Mouse (Mus musculus): ENCODE results near the gene Gm20498. TPM values are rescaled to one million over a fixed set of nuclear protein-coding genes. Genes with fewer than 3 reads are reported as not detected.
A peak's percentile ranks its signal among the peaks of the same experiment; 100 is the strongest.

Gm20498 gene
- polyA plus RNA-seq, 1 experiment from 2014 or later, result 39.6 TPM

DNA sequence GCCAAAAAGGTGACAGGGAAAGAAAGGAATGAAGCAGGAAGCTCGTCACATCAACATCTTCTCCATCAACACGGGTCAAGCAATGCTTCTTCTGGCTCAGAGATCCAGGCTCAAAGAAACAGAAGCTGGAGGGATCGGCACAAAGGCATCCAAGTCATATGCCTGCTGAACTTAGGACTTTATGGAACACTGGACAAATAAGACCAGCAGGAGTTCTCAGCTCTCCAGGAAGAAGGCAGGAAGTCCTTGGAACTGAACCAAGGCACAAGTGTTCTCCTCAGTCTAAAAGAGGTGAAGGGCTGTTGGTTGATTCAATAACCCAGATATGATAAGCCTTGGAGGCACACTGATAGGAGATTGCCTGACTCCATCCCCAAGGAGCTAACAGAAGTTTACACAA is 207.7 kb downstream of the Gm20498 start:
- 86% methylated on average over 3 of the region's 3 CpGs for WGBS
- no peaks in the 10 kb centered on the region for H3K27me3 ChIP-seq (ENCODE audit: control insufficient read depth, insufficient read depth, low read length)
- H3K4me1 ChIP-seq (ENCODE audit: control insufficient read depth, insufficient read depth, low read length), result no peaks in the 10 kb centered on the region
- no peaks in the 10 kb centered on the region for H3K36me3 ChIP-seq (ENCODE audit: control insufficient read depth, insufficient read depth, low read length)
- no peak overlapping the region for H3K9ac ChIP-seq (replicated peaks; ENCODE audit: low read length)
- DNase-seq (no peak), ATAC-seq (ENCODE audit: low FRiP score, low TSS enrichment) (no peak)
- no peaks in the 10 kb centered on the region for H3K9me3 ChIP-seq (ENCODE audit: control insufficient read depth, low read length)
- H3K27ac ChIP-seq (replicated peaks; ENCODE audit: low read depth, low read length), result no peak overlapping the region
- H3K4me2 ChIP-seq (ENCODE audit: low read length), result no peak overlapping the region
- no peak overlapping the region for H3K4me3 ChIP-seq (replicated peaks; ENCODE audit: low read depth, low read length)

DNA sequence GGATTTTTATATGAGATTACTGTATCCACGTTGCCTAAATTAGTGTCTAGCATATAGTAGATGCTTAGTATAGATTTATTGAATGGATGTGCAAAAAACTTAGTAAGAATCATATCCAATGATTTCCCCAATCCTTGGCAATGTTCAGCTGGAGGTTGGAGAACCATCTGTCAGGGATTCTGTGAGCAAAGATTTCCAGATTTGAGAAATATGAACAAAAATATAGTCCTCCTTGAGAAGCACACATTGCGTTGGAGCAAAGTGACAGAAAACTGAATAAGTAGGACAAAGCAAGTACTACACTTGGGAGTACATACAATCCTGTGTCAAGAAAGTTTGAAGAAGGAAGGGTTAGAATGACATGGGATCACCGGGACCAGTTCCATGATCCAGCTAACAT is 208.6 kb downstream of the Gm20498 start:
- no peak overlapping the region for H3K4me2 ChIP-seq (ENCODE audit: low read length)
- H3K27ac ChIP-seq (replicated peaks; ENCODE audit: low read depth, low read length), result no peak overlapping the region
- no peaks in the 10 kb centered on the region for H3K9me3 ChIP-seq (ENCODE audit: control insufficient read depth, low read length)
- H3K36me3 ChIP-seq (ENCODE audit: control insufficient read depth, insufficient read depth, low read length), result no peaks in the 10 kb centered on the region
- no peaks in the 10 kb centered on the region for H3K4me1 ChIP-seq (ENCODE audit: control insufficient read depth, insufficient read depth, low read length)
- H3K27me3 ChIP-seq (ENCODE audit: control insufficient read depth, insufficient read depth, low read length), result no peaks in the 10 kb centered on the region
- DNase-seq, result no peak
- ATAC-seq (ENCODE audit: low FRiP score, low TSS enrichment), result no peak
- 92% methylated on average over 3 of the region's 3 CpGs for WGBS
- no peak overlapping the region for H3K9ac ChIP-seq (replicated peaks; ENCODE audit: low read length)
- no peak overlapping the region for H3K4me3 ChIP-seq (replicated peaks; ENCODE audit: low read depth, low read length)

DNA sequence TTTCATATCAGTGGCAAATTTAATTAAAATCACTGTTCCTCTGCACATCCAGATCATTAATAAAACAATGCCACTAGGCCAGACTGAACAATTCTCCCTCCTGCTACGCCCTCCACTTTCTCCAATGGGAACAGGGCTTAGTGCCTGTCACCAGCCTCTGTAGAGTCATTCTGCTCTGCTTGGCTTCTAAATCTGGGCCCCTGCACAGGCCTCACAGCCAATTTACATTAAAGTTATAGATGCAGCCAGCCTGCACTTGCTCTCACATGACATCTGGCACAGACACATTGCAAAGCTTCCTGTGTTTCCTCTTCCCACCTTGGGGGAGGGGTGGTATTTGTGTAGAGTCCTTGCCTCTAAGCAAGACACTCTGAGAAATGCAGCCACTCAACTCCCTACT is 211.7 kb downstream of the Gm20498 start:
- 33% methylated on average over 1 of the region's 1 CpGs for WGBS
- H3K27ac ChIP-seq (replicated peaks; ENCODE audit: low read depth, low read length), result no peak overlapping the region; the same call in 1 of the 2 replicates
- H3K4me2 ChIP-seq (ENCODE audit: low read length), result no peak overlapping the region
- H3K27me3 ChIP-seq (ENCODE audit: control insufficient read depth, insufficient read depth, low read length), result no peaks in the 10 kb centered on the region
- no peaks in the 10 kb centered on the region for H3K4me1 ChIP-seq (ENCODE audit: control insufficient read depth, insufficient read depth, low read length)
- H3K36me3 ChIP-seq (ENCODE audit: control insufficient read depth, insufficient read depth, low read length), result no peaks in the 10 kb centered on the region
- DNase-seq (peak; percentile 20), ATAC-seq (ENCODE audit: low FRiP score, low TSS enrichment) (no peak)
- H3K9me3 ChIP-seq (ENCODE audit: control insufficient read depth, low read length), result no peaks in the 10 kb centered on the region
- H3K4me3 ChIP-seq (replicated peaks; ENCODE audit: low read depth, low read length), result no peak overlapping the region
- no peak overlapping the region for H3K9ac ChIP-seq (replicated peaks; ENCODE audit: low read length)

GRCm38 (mm10) chr12:81317811-81318210 is 214.9 kb downstream of the Gm20498 start:
- no peak overlapping the region for H3K9ac ChIP-seq (replicated peaks; ENCODE audit: low read length)
- no peaks in the 10 kb centered on the region for H3K9me3 ChIP-seq (ENCODE audit: control insufficient read depth, low read length)
- H3K4me2 ChIP-seq (ENCODE audit: low read length), result no peak overlapping the region
- no peaks in the 10 kb centered on the region for H3K27me3 ChIP-seq (ENCODE audit: control insufficient read depth, insufficient read depth, low read length)
- H3K36me3 ChIP-seq (ENCODE audit: control insufficient read depth, insufficient read depth, low read length), result 0 out of 2 replicates have a peak, but pooled peaks cover 5% of the 10 kb centered on the region
- H3K4me3 ChIP-seq (replicated peaks; ENCODE audit: low read depth, low read length), result no peak overlapping the region
- H3K4me1 ChIP-seq (ENCODE audit: control insufficient read depth, insufficient read depth, low read length), result no peaks in the 10 kb centered on the region
- H3K27ac ChIP-seq (replicated peaks; ENCODE audit: low read depth, low read length), result no peak overlapping the region
- no peak for DNase-seq
- ATAC-seq (ENCODE audit: low FRiP score, low TSS enrichment), result no peak
- WGBS, result 1% methylated on average over 2 of the region's 2 CpGs

DNA sequence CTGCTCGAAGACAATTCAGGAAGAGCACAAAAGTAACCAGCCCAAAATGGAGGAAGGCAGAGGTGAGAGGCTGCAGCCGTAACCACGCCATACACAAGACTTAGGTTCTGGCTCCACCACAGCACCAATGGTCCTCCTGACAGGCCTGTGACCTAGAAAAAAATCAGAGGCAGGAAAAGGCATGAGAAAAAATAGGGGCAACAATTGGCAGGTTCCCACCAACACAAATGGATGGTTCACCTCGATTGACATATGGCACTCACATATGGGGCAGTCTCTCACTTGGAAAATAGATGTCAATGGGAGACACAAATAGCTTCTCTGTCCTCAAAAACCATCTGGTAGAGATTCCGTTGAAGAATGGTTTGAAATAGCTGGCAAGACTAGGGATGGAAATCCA is 216.8 kb downstream of the Gm20498 start:
- H3K9ac ChIP-seq (replicated peaks; ENCODE audit: low read length), result no peak overlapping the region
- no peaks in the 10 kb centered on the region for H3K9me3 ChIP-seq (ENCODE audit: control insufficient read depth, low read length)
- DNase-seq, result no peak
- no peak overlapping the region for H3K4me3 ChIP-seq (replicated peaks; ENCODE audit: low read depth, low read length)
- no peak overlapping the region for H3K27ac ChIP-seq (replicated peaks; ENCODE audit: low read depth, low read length)
- no peaks in the 10 kb centered on the region for H3K4me1 ChIP-seq (ENCODE audit: control insufficient read depth, insufficient read depth, low read length)
- 0 out of 2 replicates have a peak, but pooled peaks cover 5% of the 10 kb centered on the region for H3K36me3 ChIP-seq (ENCODE audit: control insufficient read depth, insufficient read depth, low read length)
- H3K4me2 ChIP-seq (ENCODE audit: low read length), result no peak overlapping the region
- H3K27me3 ChIP-seq (ENCODE audit: control insufficient read depth, insufficient read depth, low read length), result no peaks in the 10 kb centered on the region
- 93% methylated on average over 5 of the region's 5 CpGs for WGBS
- no peak for ATAC-seq (ENCODE audit: low FRiP score, low TSS enrichment)

Other genes with a start within 250 kb of the Gm20498 start
- 6.1 and 6.8 TPM in 2 replicates for gene Slc8a3, start 199.7 kb downstream of the Gm20498 start, polyA plus RNA-seq (2014; fragmentation: Nextera tagmentation; extraction: Ambion mirVana)
- gene Gm4787, start 153.4 kb downstream of the Gm20498 start, polyA plus RNA-seq (2014; fragmentation: Nextera tagmentation; extraction: Ambion mirVana), result 0.32 and 0.39 TPM in 2 replicates
- gene Adam4, start 111.0 kb downstream of the Gm20498 start, polyA plus RNA-seq (2014; fragmentation: Nextera tagmentation; extraction: Ambion mirVana), result 0.43 and 0.70 TPM in 2 replicates
- 132 and 133 TPM in 2 replicates for gene Cox16, start 47.8 kb downstream of the Gm20498 start, polyA plus RNA-seq (2014; fragmentation: Nextera tagmentation; extraction: Ambion mirVana)
- 32.9 and 35.5 TPM in 2 replicates for gene Synj2bp, start within 50 bp of the Gm20498 start, polyA plus RNA-seq (2014; fragmentation: Nextera tagmentation; extraction: Ambion mirVana)
- 0.74 and 0.99 TPM in 2 replicates for gene Adam21, start 35.6 kb upstream of the Gm20498 start, polyA plus RNA-seq (2014; fragmentation: Nextera tagmentation; extraction: Ambion mirVana)
- 43.9 and 50.7 TPM in 2 replicates for gene Med6, start 62.1 kb upstream of the Gm20498 start, polyA plus RNA-seq (2014; fragmentation: Nextera tagmentation; extraction: Ambion mirVana)
- 10.7 and 12.6 TPM in 2 replicates for gene Ttc9, start 98.3 kb upstream of the Gm20498 start, polyA plus RNA-seq (2014; fragmentation: Nextera tagmentation; extraction: Ambion mirVana)
- 12.4 TPM in 2 replicates for gene Map3k9, start 248.3 kb upstream of the Gm20498 start, polyA plus RNA-seq (2014; fragmentation: Nextera tagmentation; extraction: Ambion mirVana)